Mouse (Mus musculus): Measurements from ENCODE around the gene S1pr5. TPM values are rescaled to one million over a fixed set of nuclear protein-coding genes. Genes with fewer than 3 reads are reported as not detected.
"Not testable (repeated sequence)": the region's sequence is repeated elsewhere in the genome, so short reads cannot be mapped to it uniquely, and the experiment has no call there.

Gene S1pr5
- total RNA-seq, 2 experiments from 2014 or later, result 0.20 to 0.28 TPM

- DNase-seq (ENCODE audit: low spot score in 2 of 2), result no peak
Observed at GRCm38 (mm10) chr9:21238004-21238732, 10.1 kb downstream of the S1pr5 start.

- DNase-seq (ENCODE audit: low spot score in 2 of 2), result no peak
Observed at GRCm38 (mm10) chr9:21237368-21238003, 10.8 kb downstream of the S1pr5 start.

GRCm38 (mm10) chr9:21236991-21237367 is 11.3 kb downstream of the S1pr5 start:
- no peak for DNase-seq (ENCODE audit: low spot score in 2 of 2)

GRCm38 (mm10) chr9:21235341-21235740 is 12.9 kb downstream of the S1pr5 start:
- no peak for DNase-seq (ENCODE audit: low spot score in 2 of 2)

- no peak for DNase-seq (ENCODE audit: low spot score in 2 of 2)
Observed at GRCm38 (mm10) chr9:21233805-21234204, 14.4 kb downstream of the S1pr5 start.

GRCm38 (mm10) chr9:21233366-21233765 is 14.9 kb downstream of the S1pr5 start:
- no peak for DNase-seq (ENCODE audit: low spot score in 2 of 2)

- DNase-seq (ENCODE audit: low spot score in 2 of 2), result no peak
Observed at GRCm38 (mm10) chr9:21232867-21233266, 15.4 kb downstream of the S1pr5 start.

- no peak for DNase-seq (ENCODE audit: low spot score in 2 of 2)
Observed at GRCm38 (mm10) chr9:21231551-21231950, 16.7 kb downstream of the S1pr5 start.

GRCm38 (mm10) chr9:21227342-21227741 is 20.9 kb downstream of the S1pr5 start:
- DNase-seq (ENCODE audit: low spot score in 2 of 2), result no peak

GRCm38 (mm10) chr9:21225415-21225758 is 22.9 kb downstream of the S1pr5 start:
- no peak for DNase-seq (ENCODE audit: low spot score in 2 of 2)

- DNase-seq (ENCODE audit: low spot score in 2 of 2), result no peak
Observed at GRCm38 (mm10) chr9:21224576-21225414, 23.4 kb downstream of the S1pr5 start.

GRCm38 (mm10) chr9:21223906-21224305 is 24.3 kb downstream of the S1pr5 start:
- no peak for DNase-seq (ENCODE audit: low spot score in 2 of 2)

GRCm38 (mm10) chr9:21223490-21223889 is 24.8 kb downstream of the S1pr5 start:
- not testable (repeated sequence) for DNase-seq (ENCODE audit: low spot score in 2 of 2)

GRCm38 (mm10) chr9:21221383-21221929 is 26.8 kb downstream of the S1pr5 start:
- no peak for DNase-seq (ENCODE audit: low spot score in 2 of 2)

- DNase-seq (ENCODE audit: low spot score in 2 of 2), result peak; percentile 78 to 85
Observed at GRCm38 (mm10) chr9:21220490-21221382, 27.5 kb downstream of the S1pr5 start.

GRCm38 (mm10) chr9:21219820-21220219 is 28.4 kb downstream of the S1pr5 start:
- no peak for DNase-seq (ENCODE audit: low spot score in 2 of 2)

GRCm38 (mm10) chr9:21216050-21216841 is 32.0 kb downstream of the S1pr5 start:
- DNase-seq (ENCODE audit: low spot score in 2 of 2), result no peak

GRCm38 (mm10) chr9:21213617-21214190 is 34.5 kb downstream of the S1pr5 start:
- no peak for DNase-seq (ENCODE audit: low spot score in 2 of 2)

GRCm38 (mm10) chr9:21211624-21212023 is 36.6 kb downstream of the S1pr5 start:
- no peak for DNase-seq (ENCODE audit: low spot score in 2 of 2)
